ENCODE assay signal across 16 mouse cellular contexts in genomic region chr11:13040584-13040983, GRCm38 (mm10).
"Had no signal": no experiment of that assay in that cellular context is flagged by ENCODE, and none has a peak within 500 bp of the region (broad histone marks: within the 10 kb centered on the region; RNA-seq: fewer than 3 reads in every experiment).

No protein-coding gene starts in this region.

- H3K9me3 ChIP-seq: liver, embryonic 13.5 days; stomach, embryonic 15.5 days had no signal

- H3K27me3 ChIP-seq: liver, embryonic 13.5 days; stomach, embryonic 15.5 days had no signal

- H3K4me3 ChIP-seq: layer of hippocampus, adult 2 months; liver, embryonic 13.5 days; myocyte; stomach, embryonic 15.5 days had no signal

- H3K27ac ChIP-seq: kidney, postnatal 0 days; layer of hippocampus, adult 2 months; liver, embryonic 13.5 days; stomach, embryonic 15.5 days had no signal

- H3K9ac ChIP-seq: liver, embryonic 13.5 days; stomach, embryonic 15.5 days had no signal

- H3K4me2 ChIP-seq: liver, embryonic 13.5 days; stomach, embryonic 15.5 days had no signal

- ATAC-seq: midbrain, embryonic 16.5 days had no signal

- H3K4me1 ChIP-seq: liver, embryonic 13.5 days; stomach, embryonic 15.5 days had no signal

- H3K36me3 ChIP-seq: liver, embryonic 13.5 days; stomach, embryonic 15.5 days had no signal

- DNase-seq: kidney, adult 2 months; kidney, postnatal 25 days; layer of hippocampus, adult 9-11 months; liver, embryonic 13.5 days; lung, adult 2 months; lung, postnatal 14 days; lung, postnatal 4 days; right cerebral cortex, adult 18-20 months; right cerebral cortex, postnatal 14 days; spleen, adult 18-20 months; thymus, postnatal 36 days had no signal
